Mouse (Mus musculus) kidney, postnatal 0 days (tissue): Measurements from ENCODE around the gene Methig1. TPM values are rescaled to one million over a fixed set of nuclear protein-coding genes. Genes with fewer than 3 reads are reported as not detected.

Experiments used
- ATAC-seq: fragments of 200-750 bp; cut with Nextera tagmentation; replicated peaks from 2 replicates; pipeline ENCODE4 v1.8.0; 2017; ENCODE audit warnings: low read depth, moderate number of reproducible peaks, moderate TSS enrichment, moderate library complexity; ENCODE audit not compliant: low FRiP score
- DNase-seq: peaks from one replicate; pipeline ENCODE4 v3.0.0-alpha.2; 2016; ENCODE audit warnings: low spot score
- H3K27ac ChIP-seq: fragments of 300-500 bp; sonication (generic); 2 replicates; pipeline ENCODE4 v1.5.1; 2014; ENCODE audit warnings: mild to moderate bottlenecking
- H3K27me3 ChIP-seq: fragments of 300-500 bp; sonication (generic); 2 replicates; pipeline ENCODE4 v1.6.1; 2014; ENCODE audit warnings: low read length, mixed read lengths; ENCODE audit not compliant: insufficient read depth
- H3K36me3 ChIP-seq: fragments of 300-500 bp; sonication (generic); 2 replicates; pipeline ENCODE4 v1.6.1; 2014; ENCODE audit warnings: low read length, mixed read lengths; ENCODE audit not compliant: insufficient read depth
- H3K4me1 ChIP-seq: fragments of 300-500 bp; sonication (generic); replicated peaks from 2 replicates; pipeline ENCODE4 v1.6.1; 2014; ENCODE audit warnings: antibody characterized with exemption, low read length, mixed read lengths; ENCODE audit not compliant: insufficient read depth
- H3K4me2 ChIP-seq: fragments of 300-500 bp; sonication (generic); 2 replicates; pipeline ENCODE4 v1.6.1; 2014; ENCODE audit warnings: mild to moderate bottlenecking, low read length, moderate library complexity, mixed read lengths
- H3K4me3 ChIP-seq: fragments of 300-500 bp; sonication (generic); replicated peaks from 2 replicates; pipeline ENCODE4 v1.5.1; 2014; ENCODE audit warnings: low read depth, low read length
- H3K9ac ChIP-seq: fragments of 300-500 bp; sonication (generic); 2 replicates; pipeline ENCODE4 v1.6.1; 2014; ENCODE audit warnings: low read depth, low read length
- H3K9me3 ChIP-seq: fragments of 300-500 bp; sonication (generic); replicated peaks from 2 replicates; pipeline ENCODE4 v1.6.1; 2016; ENCODE audit warnings: low read length, inconsistent platforms, mixed read lengths
- CTCF ChIP-seq: IDR thresholded peaks from 2 replicates; pipeline ENCODE4 v1.5.1; 2016; ENCODE audit warnings: antibody characterized with exemption, low read depth, mild to moderate bottlenecking, moderate library complexity
- WGBS: fragments of 180-500 bp; shearing (Covaris S2); extraction: QIAGEN DNeasy Blood & Tissue Kit; methylation state at CpG from one replicate; pipeline ENCODE4 v1.1.7; 2014; 5-methylcytosine and 5-hydroxymethylcytosine counted together
- polyA plus RNA-seq: library from polyadenylated mRNA; unstranded; fragments of >200 nt; fragmentation: Nextera tagmentation; extraction: Ambion mirVana; gene quantifications from 2 replicates; pipeline ENCODE4 v1.2.1, GENCODE M21; 2015

The Methig1 gene
- polyA plus RNA-seq, 1 experiment from 2014 or later: 2.0 TPM

- Histone ChIP-seq H3K4me1 (no peaks in the 10 kb centered on the region), H3K9me3 (no peaks in the 10 kb centered on the region), H3K9ac (no peak overlapping the region), H3K4me2 (no peak overlapping the region), H3K27me3 (no peaks in the 10 kb centered on the region), H3K27ac (0 out of 2 replicates have a peak overlapping the region, but pooled peaks have one; percentile 2), H3K36me3 (peaks cover 63% of the 10 kb centered on the region), H3K4me3 (no peak overlapping the region)
- WGBS: 81% methylated on average over 16 of the region's 16 CpGs
- no peak for TF ChIP-seq CTCF
- ATAC-seq (no peak), DNase-seq (no peak)
Measured at GRCm38 (mm10) chr15:100403318-100404000, 50.5 kb downstream of the Methig1 start.

- peaks cover 41% of the 10 kb centered on the region for H3K36me3 ChIP-seq
- DNase-seq (no peak), ATAC-seq (no peak)
- H3K9me3 ChIP-seq: no peaks in the 10 kb centered on the region
- no peak overlapping the region for H3K9ac ChIP-seq
- TF ChIP-seq CTCF: no peak
- WGBS: 65% methylated on average over 5 of the region's 5 CpGs
- 0 out of 2 replicates have a peak, but pooled peaks cover 10% of the 10 kb centered on the region for H3K4me1 ChIP-seq
- H3K4me2 ChIP-seq: no peak overlapping the region
- no peaks in the 10 kb centered on the region for H3K27me3 ChIP-seq
- no peak overlapping the region for H3K4me3 ChIP-seq
- H3K27ac ChIP-seq: no peak overlapping the region; the same call in 1 of the 2 replicates
Measured at GRCm38 (mm10) chr15:100406088-100406487, 53.1 kb downstream of the Methig1 start.

- Histone ChIP-seq H3K9me3 (no peaks in the 10 kb centered on the region), H3K27me3 (no peaks in the 10 kb centered on the region), H3K4me1 (0 out of 2 replicates have a peak, but pooled peaks cover 14% of the 10 kb centered on the region), H3K4me2 (peak overlapping the region; percentile 25), H3K9ac (no peak overlapping the region), H3K4me3 (no peak overlapping the region), H3K36me3 (peaks cover 8% of the 10 kb centered on the region; the same call in 1 of the 2 replicates), H3K27ac (peak overlapping the region; percentile 72)
- 40% methylated on average over 14 of the region's 14 CpGs for WGBS
- ATAC-seq: peak; percentile 76
- peak; percentile 74 for DNase-seq
- TF ChIP-seq CTCF: no peak
Measured at GRCm38 (mm10) chr15:100410918-100411672, 58.1 kb downstream of the Methig1 start.

- Histone ChIP-seq H3K4me1 (0 out of 2 replicates have a peak, but pooled peaks cover 14% of the 10 kb centered on the region), H3K27me3 (no peaks in the 10 kb centered on the region), H3K9me3 (no peaks in the 10 kb centered on the region), H3K27ac (peak overlapping the region; percentile 72), H3K4me3 (no peak overlapping the region), H3K9ac (no peak overlapping the region), H3K36me3 (peaks cover 8% of the 10 kb centered on the region; the same call in 1 of the 2 replicates), H3K4me2 (no peak overlapping the region)
- TF ChIP-seq CTCF: no peak
- DNase-seq (no peak), ATAC-seq (no peak)
- WGBS: 75% methylated on average over 5 of the region's 5 CpGs
Measured at GRCm38 (mm10) chr15:100411731-100412130, 58.8 kb downstream of the Methig1 start.

GRCm38 (mm10) chr15:100413306-100413705 lies 60.4 kb downstream of the Methig1 start:
- Histone ChIP-seq H3K9ac (no peak overlapping the region), H3K9me3 (no peaks in the 10 kb centered on the region), H3K4me3 (no peak overlapping the region), H3K27me3 (no peaks in the 10 kb centered on the region), H3K4me1 (0 out of 2 replicates have a peak, but pooled peaks cover 18% of the 10 kb centered on the region), H3K36me3 (0 out of 2 replicates have a peak, but pooled peaks cover 2% of the 10 kb centered on the region), H3K27ac (peak overlapping the region; percentile 51; the same call in 1 of the 2 replicates), H3K4me2 (no peak overlapping the region)
- WGBS: 64% methylated on average over 4 of the region's 5 CpGs
- DNase-seq (no peak), ATAC-seq (no peak)
- no peak for TF ChIP-seq CTCF

GRCm38 (mm10) chr15:100414011-100414410 lies 61.1 kb downstream of the Methig1 start:
- H3K4me1 ChIP-seq: 0 out of 2 replicates have a peak, but pooled peaks cover 18% of the 10 kb centered on the region
- H3K27ac ChIP-seq: peak overlapping the region; percentile 47; the same call in 1 of the 2 replicates
- 49% methylated on average over 4 of the region's 4 CpGs for WGBS
- H3K4me2 ChIP-seq: no peak overlapping the region
- no peak for TF ChIP-seq CTCF
- H3K9me3 ChIP-seq: no peaks in the 10 kb centered on the region
- H3K27me3 ChIP-seq: no peaks in the 10 kb centered on the region
- no peaks in the 10 kb centered on the region for H3K36me3 ChIP-seq
- no peak overlapping the region for H3K4me3 ChIP-seq
- DNase-seq (no peak), ATAC-seq (no peak)
- no peak overlapping the region for H3K9ac ChIP-seq
